Mouse (Mus musculus) myocyte (in vitro differentiated cells): ENCODE measurements around the gene Rbl2.

Experiments
- CEBPB ChIP-seq: IDR thresholded peaks from 2 replicates; pipeline ENCODE4 v1.6.1; 2011; ENCODE audit warnings: mild to moderate bottlenecking, moderate library complexity; ENCODE audit not compliant: poor library complexity, insufficient read depth, severe bottlenecking
- MAX ChIP-seq: IDR thresholded peaks from one replicate; pipeline ENCODE4 v1.6.1; 2011; ENCODE audit warnings: low read depth, mild to moderate bottlenecking, control low read depth
- SRF ChIP-seq: IDR thresholded peaks from one replicate; pipeline ENCODE4 v1.6.1; 2011; ENCODE audit warnings: low read depth; ENCODE audit not compliant: control insufficient read depth, insufficient read length
- USF1 ChIP-seq: IDR thresholded peaks from one replicate; pipeline ENCODE4 v1.6.1; 2011; ENCODE audit warnings: low read depth, mild to moderate bottlenecking, control low read depth, moderate library complexity

GRCm38 (mm10) chr8:91036905-91037304 lies 33.0 kb upstream of the Rbl2 start:
- TF ChIP-seq USF1 (no peak), MAX (no peak), CEBPB (no peak), SRF (no peak)
